Mouse (Mus musculus): ENCODE data around the gene Sp2. TPM values are rescaled to one million over a fixed set of nuclear protein-coding genes. Genes with fewer than 3 reads are reported as not detected.

The Sp2 gene
- polyA plus RNA-seq (2015; fragmentation: Nextera tagmentation; extraction: Ambion mirVana), result 19.9 and 22.7 TPM in 2 replicates

DNA sequence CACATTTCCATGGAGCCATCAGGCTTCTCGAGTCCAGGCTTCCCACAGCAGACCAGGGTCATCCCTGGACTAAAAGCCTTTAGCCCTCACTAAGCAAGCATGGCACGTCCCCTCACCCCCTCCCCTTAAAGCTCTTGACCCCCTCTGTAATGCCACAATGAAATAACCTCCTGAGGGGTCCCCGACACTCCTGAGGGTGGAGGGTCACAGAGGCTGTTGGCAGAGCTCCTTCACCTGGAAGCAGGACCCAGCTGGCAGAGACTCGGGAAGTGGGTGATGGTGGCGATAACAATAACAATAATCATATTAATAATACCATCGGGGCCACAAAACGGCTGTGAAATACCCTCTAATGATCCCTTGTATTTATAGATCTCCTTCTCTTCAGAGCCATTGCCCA is at the start of gene Sp2:
TSS of gene Sp2 (minus strand) at position 101 of the 400 bp plus-strand sequence.
- Histone ChIP-seq H3K4me2 (peak within 1 kb of the TSS; percentile 37; the same call in 1 of the 2 replicates), H3K4me3 (replicated peaks) (no peak within 1 kb of the TSS), H3K4me1 (peaks cover 36% of the 10 kb centered on the region), H3K27me3 (peaks cover 33% of the 10 kb centered on the region), H3K27ac (no peak within 1 kb of the TSS), H3K36me3 (no peaks in the 10 kb centered on the region), H3K9me3 (replicated peaks) (no peaks in the 10 kb centered on the region), H3K9ac (no peak within 1 kb of the TSS)
- ATAC-seq (replicated peaks; ENCODE audit: low FRiP score), result no peak
- 51% methylated on average over 7 of the region's 7 CpGs for WGBS

DNA sequence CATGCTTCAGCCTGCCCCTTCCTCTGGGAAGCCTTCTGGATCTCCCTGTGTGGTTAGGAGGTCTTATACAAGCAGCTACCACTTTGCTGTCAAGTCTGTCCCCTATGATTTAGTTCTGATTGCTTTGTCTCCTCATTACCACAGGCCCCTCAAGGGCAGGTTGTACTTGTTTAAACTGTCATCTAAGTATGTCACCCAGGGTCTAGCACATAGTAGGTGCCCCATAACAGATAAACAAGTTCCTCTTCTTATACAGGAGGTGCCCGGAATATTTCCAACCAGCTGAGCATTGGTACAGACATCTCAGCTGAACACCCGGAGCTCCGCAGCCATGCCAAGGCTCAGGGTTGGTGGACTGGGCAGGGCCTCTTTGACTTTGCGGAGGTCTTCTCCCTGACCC is 49.7 kb upstream of the Sp2 start:
- H3K4me2 ChIP-seq, result no peak overlapping the region
- H3K9ac ChIP-seq, result no peak overlapping the region
- no peak overlapping the region for H3K4me3 ChIP-seq (replicated peaks)
- peaks cover 16% of the 10 kb centered on the region for H3K36me3 ChIP-seq
- H3K4me1 ChIP-seq, result peaks cover 18% of the 10 kb centered on the region
- no peak overlapping the region for H3K27ac ChIP-seq
- WGBS, result 92% methylated on average over 4 of the region's 4 CpGs
- no peaks in the 10 kb centered on the region for H3K27me3 ChIP-seq
- no peak for ATAC-seq (replicated peaks; ENCODE audit: low FRiP score)
- H3K9me3 ChIP-seq (replicated peaks), result no peaks in the 10 kb centered on the region

DNA sequence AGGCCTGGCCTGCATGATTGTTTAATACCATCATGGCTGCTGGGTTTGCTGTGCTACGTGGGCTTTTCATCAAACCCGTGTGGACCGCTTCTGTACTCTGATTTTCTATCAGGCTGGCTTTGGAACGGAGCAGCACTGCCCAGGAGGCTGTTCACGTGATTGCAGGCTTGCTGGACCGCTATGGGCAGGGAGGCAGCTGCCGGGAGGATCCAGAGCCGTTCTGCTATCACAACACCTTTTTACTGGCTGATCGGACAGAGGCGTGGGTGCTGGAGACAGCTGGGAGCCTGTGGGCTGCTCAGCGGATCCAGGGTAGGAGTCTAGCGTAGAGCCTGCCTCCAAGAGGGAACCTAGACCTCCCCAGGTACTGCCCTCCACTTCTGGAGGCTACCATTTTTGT is 49.2 kb upstream of the Sp2 start:
- ATAC-seq (replicated peaks; ENCODE audit: low FRiP score), result no peak
- H3K4me1 ChIP-seq, result peaks cover 18% of the 10 kb centered on the region
- no peaks in the 10 kb centered on the region for H3K9me3 ChIP-seq (replicated peaks)
- 70% methylated on average over 12 of the region's 12 CpGs for WGBS
- no peak overlapping the region for H3K4me2 ChIP-seq
- no peaks in the 10 kb centered on the region for H3K27me3 ChIP-seq
- H3K36me3 ChIP-seq, result peaks cover 16% of the 10 kb centered on the region
- H3K9ac ChIP-seq, result no peak overlapping the region
- no peak overlapping the region for H3K4me3 ChIP-seq (replicated peaks)
- no peak overlapping the region for H3K27ac ChIP-seq

DNA sequence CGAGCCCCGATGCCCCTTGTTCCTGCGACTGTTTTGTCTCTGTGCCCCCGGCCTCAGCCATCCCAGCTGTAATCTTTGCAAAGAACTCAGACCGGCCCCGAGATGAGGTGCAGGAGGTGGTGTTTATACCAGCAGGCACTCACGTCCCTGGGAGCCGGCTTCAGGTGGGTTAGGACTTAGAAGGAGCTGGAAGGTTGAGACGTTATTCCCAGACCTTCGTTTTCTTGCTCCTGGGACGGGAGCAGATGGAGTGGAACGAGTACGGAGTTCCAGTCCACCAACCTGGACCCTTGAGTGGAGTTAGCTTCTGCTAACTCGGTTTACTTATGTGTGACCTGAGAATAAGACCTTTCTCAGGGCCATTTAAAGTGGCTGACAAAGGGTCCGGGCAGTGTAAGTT is 47.7 kb upstream of the Sp2 start:
- Histone ChIP-seq H3K27ac (peak overlapping the region; percentile 93), H3K9me3 (replicated peaks) (no peaks in the 10 kb centered on the region), H3K27me3 (no peaks in the 10 kb centered on the region), H3K4me3 (replicated peaks) (peak overlapping the region; percentile 69), H3K4me1 (peaks cover 22% of the 10 kb centered on the region), H3K36me3 (peaks cover 16% of the 10 kb centered on the region), H3K9ac (peak overlapping the region; percentile 78), H3K4me2 (peak overlapping the region; percentile 90)
- ATAC-seq (replicated peaks; ENCODE audit: low FRiP score), result no peak
- WGBS, result 11% methylated on average over 15 of the region's 15 CpGs

DNA sequence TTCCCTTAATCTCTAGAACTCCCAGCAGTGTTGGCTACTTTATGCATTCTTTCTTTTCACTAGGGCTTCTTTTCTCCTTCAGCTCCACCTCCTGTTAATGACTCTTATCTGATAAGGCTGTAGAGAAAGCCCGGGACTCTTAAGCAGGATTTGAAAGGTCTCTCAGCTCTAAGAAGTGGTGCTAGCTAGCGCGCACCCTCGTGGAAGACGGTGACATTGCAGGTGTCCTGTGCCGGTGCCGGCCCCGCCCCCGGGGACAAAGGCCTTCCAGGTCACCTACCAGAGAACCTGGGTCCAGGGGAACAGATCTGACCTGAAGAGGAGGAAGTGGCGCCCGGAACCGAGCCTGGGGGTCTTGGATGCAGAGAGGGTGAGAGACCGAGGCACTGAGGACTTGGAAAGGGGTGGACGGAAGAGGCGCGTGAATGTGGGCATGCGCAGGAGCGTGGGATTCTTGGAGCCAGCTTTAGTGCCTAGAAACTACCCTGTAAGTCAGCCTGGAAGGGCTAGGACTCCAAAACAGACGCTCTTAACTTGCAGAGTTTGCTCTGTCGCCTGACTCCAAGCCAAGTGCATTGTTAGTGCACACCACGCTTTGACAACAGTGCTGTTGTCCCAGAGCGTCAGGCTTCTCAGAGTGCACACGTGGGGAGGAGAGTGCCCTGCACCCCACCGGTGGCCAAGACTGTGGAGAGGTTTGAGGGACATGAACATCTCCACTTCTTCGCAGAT is 47.1 kb upstream of the Sp2 start, which contains the start of gene Scrn2:
TSS of gene Scrn2 (plus strand) at position 253 of the 732 bp plus-strand sequence.
- Histone ChIP-seq H3K9me3 (replicated peaks) (no peaks in the 10 kb centered on the region), H3K4me3 (replicated peaks) (peak within 1 kb of the TSS; percentile 69), H3K36me3 (peaks cover 16% of the 10 kb centered on the region), H3K9ac (peak within 1 kb of the TSS; percentile 78), H3K4me1 (peaks cover 28% of the 10 kb centered on the region), H3K27ac (peak within 1 kb of the TSS; percentile 93), H3K4me2 (peak within 1 kb of the TSS; percentile 90), H3K27me3 (no peaks in the 10 kb centered on the region; the same call in 1 of the 2 replicates)
- 0% methylated on average over 25 of the region's 25 CpGs for WGBS
- peak; percentile 71 for ATAC-seq (replicated peaks; ENCODE audit: low FRiP score)

DNA sequence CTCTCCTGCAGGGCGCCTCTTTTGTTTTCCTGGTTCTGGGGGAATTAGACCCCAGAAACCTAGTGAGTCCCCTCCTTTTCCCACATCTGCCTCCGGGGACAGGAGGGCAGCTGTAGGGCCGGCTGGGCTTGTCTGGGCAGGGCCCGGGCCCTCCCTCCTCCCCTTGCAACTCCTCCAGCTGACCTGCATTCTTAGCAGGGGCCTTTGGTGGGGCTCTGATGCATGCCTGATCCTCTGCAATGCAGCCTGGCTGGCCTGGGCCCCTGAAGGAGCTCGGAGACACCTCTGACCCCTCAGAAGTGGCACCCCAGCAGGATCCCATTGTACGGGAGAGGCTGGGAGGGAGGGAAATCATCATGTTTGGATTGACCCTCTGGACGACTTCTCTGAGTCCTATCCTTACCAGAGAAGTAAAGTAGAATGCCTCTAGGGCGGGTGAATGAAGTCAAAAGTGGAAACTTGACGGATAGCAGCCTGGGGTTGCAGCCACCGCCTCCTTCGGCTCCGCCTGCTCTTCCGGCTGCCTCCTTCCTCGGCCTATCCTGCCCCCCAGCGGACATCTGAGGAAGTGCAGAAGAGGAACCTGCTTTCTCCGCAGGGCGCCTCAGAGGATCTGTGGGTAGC is 43.1 kb upstream of the Sp2 start:
- H3K4me3 ChIP-seq (replicated peaks), result peak overlapping the region; percentile 29
- ATAC-seq (replicated peaks; ENCODE audit: low FRiP score), result peak; percentile 63; the same call in 1 of the 2 replicates
- peak overlapping the region; percentile 93 for H3K27ac ChIP-seq
- no peaks in the 10 kb centered on the region for H3K9me3 ChIP-seq (replicated peaks)
- no peaks in the 10 kb centered on the region for H3K36me3 ChIP-seq
- H3K9ac ChIP-seq, result peak overlapping the region; percentile 38
- peaks cover 38% of the 10 kb centered on the region for H3K27me3 ChIP-seq
- peak overlapping the region; percentile 53 for H3K4me2 ChIP-seq
- H3K4me1 ChIP-seq, result peaks cover 54% of the 10 kb centered on the region
- 1% methylated on average over 17 of the region's 17 CpGs for WGBS

DNA sequence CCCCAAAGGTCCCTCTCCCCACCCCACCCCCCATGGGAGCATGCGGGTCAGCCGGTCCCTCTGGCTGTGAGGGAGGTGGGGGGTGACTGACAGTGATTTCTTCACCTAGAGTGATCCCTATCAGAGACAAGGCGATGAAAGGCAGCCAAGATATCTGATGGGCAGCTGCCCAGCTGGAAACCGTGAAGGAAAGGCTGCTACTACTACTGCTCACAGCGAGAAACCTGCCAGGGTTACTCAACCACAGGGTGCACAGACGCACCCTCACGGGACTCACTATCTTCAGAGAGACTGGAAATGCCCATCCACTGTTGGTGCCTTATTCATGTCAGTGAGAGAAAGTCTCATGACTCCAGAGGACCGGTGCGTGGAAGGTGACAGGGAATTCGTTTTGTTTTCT is 42.2 kb upstream of the Sp2 start:
- Histone ChIP-seq H3K4me2 (peak overlapping the region; percentile 53; the same call in 1 of the 2 replicates), H3K27me3 (peaks cover 47% of the 10 kb centered on the region), H3K4me1 (peaks cover 49% of the 10 kb centered on the region), H3K9me3 (replicated peaks) (no peaks in the 10 kb centered on the region), H3K9ac (no peak overlapping the region), H3K4me3 (replicated peaks) (no peak overlapping the region), H3K27ac (peak overlapping the region; percentile 93), H3K36me3 (no peaks in the 10 kb centered on the region)
- WGBS, result 48% methylated on average over 10 of the region's 10 CpGs
- ATAC-seq (replicated peaks; ENCODE audit: low FRiP score), result no peak

DNA sequence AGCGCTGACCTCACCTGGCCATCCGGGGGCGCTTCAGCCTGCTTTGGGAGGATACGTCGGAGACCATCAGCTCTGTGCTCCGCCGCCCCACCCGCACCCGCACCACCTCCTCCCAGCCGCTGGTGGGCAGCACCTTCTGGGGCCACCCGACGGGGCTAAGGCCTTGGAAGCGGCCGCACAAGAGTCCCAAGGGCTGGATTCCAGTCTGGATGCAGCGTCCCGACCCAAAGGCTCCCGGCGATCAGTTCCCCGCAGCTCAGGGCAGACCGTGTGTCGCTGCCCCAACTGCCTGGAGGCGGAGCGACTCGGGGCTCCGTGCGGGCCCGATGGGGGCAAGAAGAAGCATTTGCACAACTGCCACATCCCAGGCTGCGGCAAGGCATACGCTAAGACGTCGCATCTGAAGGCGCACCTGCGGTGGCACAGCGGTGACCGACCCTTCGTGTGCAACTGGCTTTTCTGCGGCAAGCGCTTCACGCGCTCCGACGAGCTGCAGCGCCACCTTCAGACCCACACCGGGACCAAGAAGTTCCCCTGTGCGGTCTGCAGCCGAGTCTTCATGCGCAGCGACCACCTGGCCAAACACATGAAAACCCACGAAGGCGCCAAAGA is 39.2 kb upstream of the Sp2 start:
- peaks cover 71% of the 10 kb centered on the region for H3K4me1 ChIP-seq
- peak overlapping the region; percentile 96 for H3K4me2 ChIP-seq
- peak; percentile 40 for ATAC-seq (replicated peaks; ENCODE audit: low FRiP score)
- peaks cover 75% of the 10 kb centered on the region for H3K27me3 ChIP-seq
- peak overlapping the region; percentile 57 for H3K4me3 ChIP-seq (replicated peaks)
- no peaks in the 10 kb centered on the region for H3K36me3 ChIP-seq
- H3K27ac ChIP-seq, result no peak overlapping the region
- WGBS, result under 1% methylated on average over 50 of the region's 50 CpGs
- H3K9ac ChIP-seq, result peak overlapping the region; percentile 60
- H3K9me3 ChIP-seq (replicated peaks), result no peaks in the 10 kb centered on the region

DNA sequence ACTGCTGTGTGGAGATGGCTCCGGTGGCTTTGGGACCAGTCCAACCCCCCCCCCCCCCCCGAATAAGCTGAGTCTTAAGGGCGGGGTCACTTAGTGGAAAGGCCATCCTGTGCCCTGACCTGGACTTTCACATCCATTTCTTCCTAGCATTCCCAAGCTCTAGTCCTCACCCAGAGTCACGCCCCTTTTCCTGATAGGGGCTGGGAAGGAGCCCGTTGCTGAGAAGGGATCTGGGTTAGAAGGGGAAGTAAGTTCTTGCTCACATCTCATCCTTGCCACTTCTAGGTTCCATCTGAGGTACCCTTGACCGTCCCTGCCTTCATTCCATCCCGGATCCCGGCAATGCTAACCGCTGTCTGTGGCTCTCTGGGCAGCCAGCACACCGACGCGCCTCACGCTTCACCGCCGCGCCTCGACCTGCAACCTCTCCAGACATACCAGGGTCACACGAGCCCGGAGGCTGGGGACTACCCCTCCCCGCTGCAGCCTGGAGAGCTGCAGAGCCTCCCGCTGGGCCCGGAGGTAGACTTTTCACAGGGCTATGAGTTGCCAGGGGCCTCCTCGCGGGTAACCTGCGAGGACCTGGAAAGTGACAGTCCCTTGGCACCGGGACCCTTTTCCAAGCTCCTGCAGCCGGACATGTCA is 38.5 kb upstream of the Sp2 start:
- Histone ChIP-seq H3K4me3 (replicated peaks) (peak overlapping the region; percentile 57), H3K9me3 (replicated peaks) (no peaks in the 10 kb centered on the region), H3K36me3 (no peaks in the 10 kb centered on the region), H3K4me1 (peaks cover 70% of the 10 kb centered on the region), H3K4me2 (peak overlapping the region; percentile 96), H3K9ac (peak overlapping the region; percentile 60), H3K27ac (no peak overlapping the region), H3K27me3 (peaks cover 82% of the 10 kb centered on the region)
- 1% methylated on average over 27 of the region's 27 CpGs for WGBS
- peak; percentile 20 for ATAC-seq (replicated peaks; ENCODE audit: low FRiP score)

DNA sequence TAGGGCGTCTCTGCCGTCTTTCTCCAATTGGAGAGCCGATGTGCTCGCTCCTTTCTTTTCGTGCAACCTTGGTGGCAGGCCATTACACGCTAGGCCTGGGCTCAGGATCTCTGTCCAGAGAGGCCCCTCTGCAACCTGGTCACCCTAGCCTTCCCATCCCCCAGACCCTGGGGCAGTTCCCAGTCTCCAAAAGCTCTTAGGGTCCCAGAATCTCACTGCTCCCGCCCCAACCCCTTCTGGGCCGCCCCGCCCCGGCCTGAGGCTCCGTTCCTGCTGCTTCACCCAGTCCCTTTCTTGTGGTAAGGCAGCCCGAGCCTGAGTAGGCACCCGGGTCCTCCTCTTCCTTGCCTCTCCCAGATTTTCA is 36.6 kb upstream of the Sp2 start:
- H3K27ac ChIP-seq, result no peak overlapping the region
- H3K36me3 ChIP-seq, result no peaks in the 10 kb centered on the region
- peak overlapping the region; percentile 44 for H3K4me3 ChIP-seq (replicated peaks)
- H3K4me2 ChIP-seq, result peak overlapping the region; percentile 72
- H3K4me1 ChIP-seq, result peaks cover 52% of the 10 kb centered on the region
- no peaks in the 10 kb centered on the region for H3K9me3 ChIP-seq (replicated peaks)
- WGBS, result 9% methylated on average over 13 of the region's 13 CpGs
- no peak for ATAC-seq (replicated peaks; ENCODE audit: low FRiP score)
- peaks cover 96% of the 10 kb centered on the region for H3K27me3 ChIP-seq
- no peak overlapping the region for H3K9ac ChIP-seq

DNA sequence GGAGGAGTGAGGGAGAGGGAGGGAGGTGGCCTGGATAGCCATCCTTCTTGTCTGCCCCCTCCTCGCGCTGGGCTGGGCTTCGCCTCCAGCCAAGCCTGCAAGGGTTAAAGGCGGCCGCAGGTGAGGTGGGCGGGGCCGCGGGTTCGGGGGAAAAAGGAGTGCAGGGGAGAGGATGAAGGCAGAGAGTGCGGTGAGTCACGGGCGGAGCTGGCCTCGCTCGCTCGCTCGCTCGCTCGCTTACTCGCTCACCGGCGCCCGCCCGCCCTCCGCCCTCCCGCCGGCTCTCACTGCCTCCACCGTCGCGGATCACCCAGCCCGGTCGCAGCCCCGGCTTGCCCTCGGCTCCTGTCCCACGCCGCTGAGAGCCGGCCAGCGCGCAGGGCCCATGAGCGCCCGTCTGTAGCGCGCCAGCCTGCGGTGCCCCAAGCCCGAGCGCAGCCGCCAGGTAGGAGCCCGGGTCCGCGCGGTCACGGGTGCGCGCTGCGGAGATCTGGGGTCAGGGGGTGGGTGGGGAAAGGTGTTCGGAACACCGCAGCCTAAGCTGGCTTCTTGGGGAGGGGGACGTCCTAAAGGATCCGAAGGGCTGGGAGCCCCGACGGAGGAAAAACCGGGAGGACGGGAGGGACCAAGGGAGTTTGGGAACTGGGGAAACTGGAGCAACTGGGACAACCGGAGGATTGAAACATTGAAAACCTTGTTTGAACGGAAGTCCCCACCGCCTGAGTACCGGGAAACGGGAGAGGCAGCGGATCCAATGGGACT is 36.0 kb upstream of the Sp2 start:
- WGBS, result under 1% methylated on average over 52 of the region's 68 CpGs
- Histone ChIP-seq H3K9me3 (replicated peaks) (no peaks in the 10 kb centered on the region), H3K27ac (no peak overlapping the region), H3K9ac (peak overlapping the region; percentile 35; the same call in 1 of the 2 replicates), H3K4me3 (replicated peaks) (peak overlapping the region; percentile 44), H3K36me3 (no peaks in the 10 kb centered on the region), H3K4me2 (peak overlapping the region; percentile 72), H3K27me3 (peaks cover 96% of the 10 kb centered on the region), H3K4me1 (peaks cover 51% of the 10 kb centered on the region)
- ATAC-seq (replicated peaks; ENCODE audit: low FRiP score), result 0 out of 2 replicates have a peak, but pooled peaks have one; percentile 14
